Mouse (Mus musculus): ENCODE measurements around the gene Pias3. TPM values are rescaled to one million over a fixed set of nuclear protein-coding genes. Genes with fewer than 3 reads are reported as not detected.
"Not testable (repeated sequence)": the region's sequence is repeated elsewhere in the genome, so short reads cannot be mapped to it uniquely, and the experiment has no call there.

The Pias3 gene
- polyA plus RNA-seq, 1 experiment: not detected

DNA sequence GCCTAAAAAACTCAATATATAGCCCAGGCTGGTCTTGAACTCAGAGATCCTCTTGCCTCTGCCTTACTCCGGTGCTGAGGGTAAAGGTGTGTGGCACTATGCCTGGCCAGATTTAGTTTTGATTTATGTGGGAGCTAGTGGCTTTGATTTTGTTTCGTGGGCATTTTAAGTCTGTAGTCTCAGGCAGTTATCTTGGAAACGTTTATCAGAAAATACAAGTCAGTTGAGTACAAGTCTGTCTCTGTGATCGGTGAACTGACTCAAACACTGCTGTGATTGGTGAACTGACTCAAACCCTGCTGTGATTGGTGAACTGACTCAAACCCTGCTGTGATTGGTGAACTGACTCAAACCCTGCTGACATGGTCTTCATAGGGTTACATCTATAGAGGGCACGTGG lies 34.6 kb downstream of the Pias3 start:
- Histone ChIP-seq H3K4me3 (ENCODE audit: insufficient read depth, low read depth, low read length) (no peak overlapping the region), H3K4me1 (ENCODE audit: control insufficient read depth, insufficient read depth, low read length) (0 out of 2 replicates have a peak, but pooled peaks cover 3% of the 10 kb centered on the region), H3K27ac (ENCODE audit: insufficient read depth, low read depth, low read length) (no peak overlapping the region)
- TF ChIP-seq POLR2A (IDR thresholded peaks at IDR 0.05; ENCODE audit: insufficient read depth, low read depth, low read length) (no peak), CTCF (IDR thresholded peaks at IDR 0.05; ENCODE audit: insufficient read depth, low read depth, low read length) (no peak)
- 71% methylated on average over 5 of the region's 5 CpGs for WGBS

- Histone ChIP-seq H3K4me3 (ENCODE audit: insufficient read depth, low read depth, low read length) (no peak overlapping the region), H3K4me1 (ENCODE audit: control insufficient read depth, insufficient read depth, low read length) (peaks cover 5% of the 10 kb centered on the region; the same call in 1 of the 2 replicates), H3K27ac (ENCODE audit: insufficient read depth, low read depth, low read length) (no peak overlapping the region)
- WGBS: 88% methylated on average over 1 of the region's 1 CpGs
- TF ChIP-seq POLR2A (IDR thresholded peaks at IDR 0.05; ENCODE audit: insufficient read depth, low read depth, low read length) (no peak), CTCF (IDR thresholded peaks at IDR 0.05; ENCODE audit: insufficient read depth, low read depth, low read length) (no peak)
These were observed 37.8 kb downstream of the Pias3 start for GRCm38 (mm10) chr3:96733984-96734383.

GRCm38 (mm10) chr3:96735200-96735599 lies 39.0 kb downstream of the Pias3 start:
- no peak for TF ChIP-seq CTCF (IDR thresholded peaks at IDR 0.05; ENCODE audit: insufficient read depth, low read depth, low read length)
- no peak for TF ChIP-seq POLR2A (IDR thresholded peaks at IDR 0.05; ENCODE audit: insufficient read depth, low read depth, low read length)
- H3K27ac ChIP-seq (ENCODE audit: insufficient read depth, low read depth, low read length): no peak overlapping the region
- H3K4me1 ChIP-seq (ENCODE audit: control insufficient read depth, insufficient read depth, low read length): peaks cover 5% of the 10 kb centered on the region; the same call in 1 of the 2 replicates
- WGBS: 44% methylated on average over 2 of the region's 2 CpGs
- H3K4me3 ChIP-seq (ENCODE audit: insufficient read depth, low read depth, low read length): no peak overlapping the region

- Histone ChIP-seq H3K27ac (ENCODE audit: insufficient read depth, low read depth, low read length) (no peak overlapping the region), H3K4me1 (ENCODE audit: control insufficient read depth, insufficient read depth, low read length) (peaks cover 2% of the 10 kb centered on the region; the same call in 1 of the 2 replicates), H3K4me3 (ENCODE audit: insufficient read depth, low read depth, low read length) (no peak overlapping the region)
- no peak for TF ChIP-seq CTCF (IDR thresholded peaks at IDR 0.05; ENCODE audit: insufficient read depth, low read depth, low read length)
- 14% methylated on average over 1 of the region's 1 CpGs for WGBS
These were observed 41.0 kb downstream of the Pias3 start for GRCm38 (mm10) chr3:96737013-96737740.

DNA sequence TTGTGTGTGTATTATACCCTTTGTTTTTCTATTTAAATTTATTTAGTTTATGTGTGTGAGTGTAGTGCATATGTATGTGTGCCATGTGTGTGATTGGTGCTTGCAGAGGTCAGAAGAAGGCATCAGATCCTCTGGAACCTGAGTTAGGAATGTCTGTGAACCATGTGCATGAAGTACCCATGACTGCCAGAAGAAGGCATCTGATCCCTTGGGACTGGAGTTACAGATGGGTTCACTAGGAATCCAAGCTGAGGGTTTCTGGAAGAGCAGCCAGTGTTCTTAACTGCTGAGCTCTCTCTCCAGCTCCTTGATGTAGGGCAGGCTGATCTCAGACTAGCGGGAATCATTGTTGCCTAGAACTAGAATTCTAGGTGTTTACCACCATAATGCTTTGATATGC lies 41.8 kb downstream of the Pias3 start:
- Histone ChIP-seq H3K4me1 (ENCODE audit: control insufficient read depth, insufficient read depth, low read length) (peaks cover 2% of the 10 kb centered on the region; the same call in 1 of the 2 replicates), H3K4me3 (ENCODE audit: insufficient read depth, low read depth, low read length) (no peak overlapping the region), H3K27ac (ENCODE audit: insufficient read depth, low read depth, low read length) (no peak overlapping the region)
- WGBS: 100% methylated on average over 1 of the region's 1 CpGs
- no peak for TF ChIP-seq POLR2A (IDR thresholded peaks at IDR 0.05; ENCODE audit: insufficient read depth, low read depth, low read length)
- TF ChIP-seq CTCF (IDR thresholded peaks at IDR 0.05; ENCODE audit: insufficient read depth, low read depth, low read length): no peak

DNA sequence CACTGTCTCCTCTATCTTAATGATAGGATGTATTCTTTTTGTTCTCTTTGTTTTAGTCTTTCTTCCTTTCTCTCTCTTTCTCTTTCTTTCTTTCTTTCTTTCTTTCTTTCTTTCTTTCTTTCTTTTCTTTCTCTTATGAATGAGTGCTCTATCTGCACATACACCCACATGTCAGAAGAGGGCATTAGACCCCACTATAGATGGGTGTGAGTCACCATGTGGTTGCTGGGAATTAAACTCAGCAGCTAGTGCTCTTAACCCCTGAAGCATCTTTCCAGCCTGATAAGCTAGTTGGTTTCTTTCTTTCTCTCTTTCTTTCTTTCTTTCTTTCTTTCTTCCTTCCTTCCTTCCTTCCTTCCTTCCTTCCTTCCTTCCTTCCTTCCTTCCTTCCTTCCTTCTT lies 44.1 kb downstream of the Pias3 start:
- not testable (repeated sequence) for H3K4me3 ChIP-seq (ENCODE audit: insufficient read depth, low read depth, low read length); H3K4me1 ChIP-seq (ENCODE audit: control insufficient read depth, insufficient read depth, low read length); H3K27ac ChIP-seq (ENCODE audit: insufficient read depth, low read depth, low read length)

- TF ChIP-seq CTCF (IDR thresholded peaks at IDR 0.05; ENCODE audit: insufficient read depth, low read depth, low read length): no peak
- no peak for TF ChIP-seq POLR2A (IDR thresholded peaks at IDR 0.05; ENCODE audit: insufficient read depth, low read depth, low read length)
- Histone ChIP-seq H3K4me1 (ENCODE audit: control insufficient read depth, insufficient read depth, low read length) (no peaks in the 10 kb centered on the region), H3K27ac (ENCODE audit: insufficient read depth, low read depth, low read length) (no peak overlapping the region), H3K4me3 (ENCODE audit: insufficient read depth, low read depth, low read length) (no peak overlapping the region)
- 92% methylated on average over 3 of the region's 3 CpGs for WGBS
These were observed 48.2 kb downstream of the Pias3 start for GRCm38 (mm10) chr3:96744348-96744747.

GRCm38 (mm10) chr3:96746829-96747228 lies 50.6 kb downstream of the Pias3 start:
- TF ChIP-seq POLR2A (IDR thresholded peaks at IDR 0.05; ENCODE audit: insufficient read depth, low read depth, low read length) (no peak), CTCF (IDR thresholded peaks at IDR 0.05; ENCODE audit: insufficient read depth, low read depth, low read length) (no peak)
- 85% methylated on average over 1 of the region's 1 CpGs for WGBS
- no peak overlapping the region for H3K4me3 ChIP-seq (ENCODE audit: insufficient read depth, low read depth, low read length)
- no peaks in the 10 kb centered on the region for H3K4me1 ChIP-seq (ENCODE audit: control insufficient read depth, insufficient read depth, low read length)
- H3K27ac ChIP-seq (ENCODE audit: insufficient read depth, low read depth, low read length): no peak overlapping the region

Other genes with a start within 250 kb of the Pias3 start
- gene BC107364, start 244.1 kb upstream of the Pias3 start, polyA plus RNA-seq (2012; ENCODE audit: insufficient read depth, insufficient read length, low replicate concordance, missing spikeins): not detected in 2 replicates
- not detected in 2 replicates for gene Hfe2, start 171.2 kb upstream of the Pias3 start, polyA plus RNA-seq (2012; ENCODE audit: insufficient read depth, insufficient read length, low replicate concordance, missing spikeins)
- not detected in 2 replicates for gene Txnip, start 138.4 kb upstream of the Pias3 start, polyA plus RNA-seq (2012; ENCODE audit: insufficient read depth, insufficient read length, low replicate concordance, missing spikeins)
- not detected in 2 replicates for gene Gm16253, start 119.4 kb upstream of the Pias3 start, polyA plus RNA-seq (2012; ENCODE audit: insufficient read depth, insufficient read length, low replicate concordance, missing spikeins)
- not detected in 2 replicates for gene Polr3gl, start 102.2 kb upstream of the Pias3 start, polyA plus RNA-seq (2012; ENCODE audit: insufficient read depth, insufficient read length, low replicate concordance, missing spikeins)
- not detected in 2 replicates for gene Ankrd34a, start 99.7 kb upstream of the Pias3 start, polyA plus RNA-seq (2012; ENCODE audit: insufficient read depth, insufficient read length, low replicate concordance, missing spikeins)
- gene Lix1l, start 95.2 kb upstream of the Pias3 start, polyA plus RNA-seq (2012; ENCODE audit: insufficient read depth, insufficient read length, low replicate concordance, missing spikeins): not detected in 2 replicates
- not detected in 2 replicates for gene Rbm8a, start 66.5 kb upstream of the Pias3 start, polyA plus RNA-seq (2012; ENCODE audit: insufficient read depth, insufficient read length, low replicate concordance, missing spikeins)
- not detected in 2 replicates for gene Pex11b, start 61.0 kb upstream of the Pias3 start, polyA plus RNA-seq (2012; ENCODE audit: insufficient read depth, insufficient read length, low replicate concordance, missing spikeins)
- not detected in 2 replicates for gene Gm42957, start 60.9 kb upstream of the Pias3 start, polyA plus RNA-seq (2012; ENCODE audit: insufficient read depth, insufficient read length, low replicate concordance, missing spikeins)
- not detected in 2 replicates for gene Itga10, start 50.8 kb upstream of the Pias3 start, polyA plus RNA-seq (2012; ENCODE audit: insufficient read depth, insufficient read length, low replicate concordance, missing spikeins)
- not detected in 2 replicates for gene Ankrd35, start 26.3 kb upstream of the Pias3 start, polyA plus RNA-seq (2012; ENCODE audit: insufficient read depth, insufficient read length, low replicate concordance, missing spikeins)
- not detected in 2 replicates for gene Nudt17, start 12.2 kb downstream of the Pias3 start, polyA plus RNA-seq (2012; ENCODE audit: insufficient read depth, insufficient read length, low replicate concordance, missing spikeins)
- not detected in 2 replicates for gene Polr3c, start 31.2 kb downstream of the Pias3 start, polyA plus RNA-seq (2012; ENCODE audit: insufficient read depth, insufficient read length, low replicate concordance, missing spikeins)
- gene Rnf115, start 31.3 kb downstream of the Pias3 start, polyA plus RNA-seq (2012; ENCODE audit: insufficient read depth, insufficient read length, low replicate concordance, missing spikeins): not detected in 2 replicates
- gene Pdzk1, start 132.9 kb downstream of the Pias3 start, polyA plus RNA-seq (2012; ENCODE audit: insufficient read depth, insufficient read length, low replicate concordance, missing spikeins): not detected in 2 replicates
- gene Cd160, start 133.0 kb downstream of the Pias3 start, polyA plus RNA-seq (2012; ENCODE audit: insufficient read depth, insufficient read length, low replicate concordance, missing spikeins): not detected in 2 replicates
- not detected in 2 replicates for gene Gja5, start 208.3 kb downstream of the Pias3 start, polyA plus RNA-seq (2012; ENCODE audit: insufficient read depth, insufficient read length, low replicate concordance, missing spikeins)
- gene Gpr89, start 209.0 kb downstream of the Pias3 start, polyA plus RNA-seq (2012; ENCODE audit: insufficient read depth, insufficient read length, low replicate concordance, missing spikeins): not detected in 2 replicates
- gene Gja8, start 229.6 kb downstream of the Pias3 start, polyA plus RNA-seq (2012; ENCODE audit: insufficient read depth, insufficient read length, low replicate concordance, missing spikeins): not detected in 2 replicates